Mouse (Mus musculus): ENCODE data around the gene Foxn3. TPM values are rescaled to one million over a fixed set of nuclear protein-coding genes. Genes with fewer than 3 reads are reported as not detected.
A peak's percentile ranks its signal among the peaks of the same experiment; 100 is the strongest.

The Foxn3 gene
- polyA plus RNA-seq (2012; rRNA removed), result 71.3 and 90.9 TPM in 2 replicates

DNA sequence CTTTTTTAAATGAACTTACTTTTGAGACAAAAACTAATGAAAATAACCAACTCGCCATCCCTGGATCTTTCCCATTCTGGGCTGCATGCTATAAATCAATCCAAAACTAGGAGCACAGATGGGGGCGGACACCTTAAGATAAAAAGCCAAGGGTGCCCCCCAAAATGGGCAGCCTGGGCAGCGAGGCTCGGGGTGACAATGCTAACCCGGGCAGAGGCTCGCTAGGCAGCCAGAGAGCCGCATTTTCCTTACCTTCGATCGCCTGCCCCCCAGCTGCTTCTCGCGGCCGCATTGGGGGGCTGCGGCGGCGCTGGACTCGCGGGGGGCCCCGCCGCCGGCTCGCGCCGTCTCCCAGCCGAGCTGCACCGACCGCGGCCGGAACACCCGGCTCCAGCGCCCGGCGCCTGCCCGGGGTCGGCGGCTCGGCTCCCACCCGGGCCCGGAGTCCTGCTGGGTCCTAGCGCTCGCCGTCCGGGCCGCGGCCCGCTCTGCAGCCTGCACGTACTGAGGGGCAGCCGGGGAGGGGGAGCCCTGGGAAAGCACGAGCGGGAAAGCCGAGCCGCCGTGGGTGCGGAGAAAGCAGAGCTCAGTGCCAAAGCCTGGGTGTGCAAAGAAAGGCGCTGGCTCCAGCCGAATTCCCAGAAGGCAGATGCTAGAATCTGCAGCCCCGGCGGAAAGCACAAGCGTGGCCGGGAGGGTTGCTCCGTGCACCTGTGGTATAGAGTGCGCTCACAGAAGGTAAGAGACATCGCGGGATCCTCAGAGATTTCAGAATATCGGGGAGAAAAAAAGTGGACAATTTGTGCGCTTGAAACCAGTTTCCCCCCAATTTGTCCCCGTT, at the start of gene Foxn3:
Foxn3 (minus strand) TSS at position 364 of the 841 bp plus-strand sequence.
- Histone ChIP-seq H3K4me1 (replicated peaks; ENCODE audit: control insufficient read depth, insufficient read depth, low read length) (peaks cover 17% of the 10 kb centered on the region), H3K4me3 (ENCODE audit: control insufficient read depth, insufficient read depth, low read length) (peak within 1 kb of the TSS; percentile 99), H3K36me3 (ENCODE audit: control insufficient read depth, insufficient read depth, low read length) (no peaks in the 10 kb centered on the region), H3K27me3 (ENCODE audit: control insufficient read depth, insufficient read depth, low read length) (no peaks in the 10 kb centered on the region), H3K27ac (ENCODE audit: control insufficient read depth, insufficient read depth, low read length) (peak within 1 kb of the TSS; percentile 75)
- TF ChIP-seq CTCF (IDR thresholded peaks at IDR 0.05; ENCODE audit: borderline replicate concordance, control insufficient read depth, extremely low read depth, insufficient read depth, low read length, poor library complexity) (0 out of 2 replicates have a peak, but pooled peaks have one; percentile 49), POLR2A (IDR thresholded peaks at IDR 0.05; ENCODE audit: control insufficient read depth, extremely low read depth, insufficient read depth, low read length, poor library complexity) (peak; percentile 77)
- WGBS, result under 1% methylated on average over 66 of the region's 66 CpGs
- DNase-seq, result peak; percentile 82

DNA sequence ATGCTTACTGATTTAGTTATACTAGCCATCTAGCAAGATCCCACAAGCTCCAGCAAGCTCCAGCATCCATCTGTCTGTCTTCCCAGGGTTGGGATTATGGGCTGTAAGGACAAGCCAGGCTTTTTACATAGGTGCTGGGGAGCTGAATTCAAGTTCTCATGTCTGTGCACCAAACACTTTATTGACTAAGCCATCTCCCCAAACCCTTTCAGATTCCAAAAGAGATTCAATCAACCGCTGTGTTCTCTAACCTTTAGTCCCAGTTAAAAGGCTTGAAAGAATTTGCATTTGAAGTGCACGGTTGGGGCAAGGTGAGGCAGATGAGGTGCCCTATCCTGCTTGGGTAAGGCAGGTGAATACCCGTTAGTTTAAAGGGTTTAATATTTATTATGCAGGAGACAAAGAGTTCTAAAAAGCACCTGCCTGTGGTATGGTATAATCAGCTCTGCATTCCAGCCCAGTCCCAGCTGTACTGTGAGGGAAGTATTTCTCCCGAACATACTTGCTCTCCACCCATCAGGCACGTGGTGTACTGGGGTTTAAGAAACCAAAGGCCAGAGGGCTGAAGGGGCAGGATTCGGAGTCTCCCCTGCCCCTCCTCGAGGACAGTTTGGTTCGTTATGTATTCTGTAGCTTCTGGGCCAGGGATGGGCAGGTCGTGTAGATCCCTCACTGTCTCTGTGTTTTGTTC, 48.9 kb upstream of the Foxn3 start:
- no peak overlapping the region for H3K27ac ChIP-seq (ENCODE audit: control insufficient read depth, insufficient read depth, low read length)
- no peak overlapping the region for H3K4me3 ChIP-seq (ENCODE audit: control insufficient read depth, insufficient read depth, low read length)

DNA sequence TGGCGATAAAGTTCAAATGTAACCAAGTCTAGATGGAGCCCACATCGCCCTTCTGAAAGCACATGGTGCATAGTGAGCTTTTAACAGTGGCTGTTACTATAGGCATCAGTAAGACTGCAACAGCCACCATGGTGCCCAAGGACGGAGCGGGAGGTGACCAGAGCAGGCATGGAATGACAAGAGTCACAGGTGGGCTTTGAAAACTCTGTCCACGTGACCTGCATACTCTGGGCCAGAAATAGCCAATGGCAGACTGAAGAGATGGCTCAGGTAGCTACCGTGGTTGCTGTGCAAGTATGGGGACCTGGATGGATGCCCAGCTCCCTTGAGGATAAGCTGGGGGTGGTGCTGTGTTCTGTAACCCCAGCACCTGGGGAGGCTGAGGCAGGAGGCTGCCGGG, 47.5 kb upstream of the Foxn3 start:
- no peak for DNase-seq
- Histone ChIP-seq H3K27ac (ENCODE audit: control insufficient read depth, insufficient read depth, low read length) (no peak overlapping the region), H3K4me1 (replicated peaks; ENCODE audit: control insufficient read depth, insufficient read depth, low read length) (peaks cover 18% of the 10 kb centered on the region), H3K36me3 (ENCODE audit: control insufficient read depth, insufficient read depth, low read length) (no peaks in the 10 kb centered on the region), H3K27me3 (ENCODE audit: control insufficient read depth, insufficient read depth, low read length) (no peaks in the 10 kb centered on the region), H3K4me3 (ENCODE audit: control insufficient read depth, insufficient read depth, low read length) (no peak overlapping the region)
- no peak for TF ChIP-seq POLR2A (IDR thresholded peaks at IDR 0.05; ENCODE audit: control insufficient read depth, extremely low read depth, insufficient read depth, low read length, poor library complexity)
- no peak for TF ChIP-seq CTCF (IDR thresholded peaks at IDR 0.05; ENCODE audit: borderline replicate concordance, control insufficient read depth, extremely low read depth, insufficient read depth, low read length, poor library complexity)
- 93% methylated on average over 7 of the region's 7 CpGs for WGBS

More for the DNA sequence above, 48.9 kb upstream of the Foxn3 start:
- DNase-seq, result no peak
- Histone ChIP-seq H3K36me3 (ENCODE audit: control insufficient read depth, insufficient read depth, low read length) (no peaks in the 10 kb centered on the region), H3K4me1 (replicated peaks; ENCODE audit: control insufficient read depth, insufficient read depth, low read length) (peaks cover 15% of the 10 kb centered on the region), H3K27me3 (ENCODE audit: control insufficient read depth, insufficient read depth, low read length) (no peaks in the 10 kb centered on the region)
- 91% methylated on average over 9 of the region's 9 CpGs for WGBS
- TF ChIP-seq CTCF (IDR thresholded peaks at IDR 0.05; ENCODE audit: borderline replicate concordance, control insufficient read depth, extremely low read depth, insufficient read depth, low read length, poor library complexity), result no peak
- TF ChIP-seq POLR2A (IDR thresholded peaks at IDR 0.05; ENCODE audit: control insufficient read depth, extremely low read depth, insufficient read depth, low read length, poor library complexity), result no peak

DNA sequence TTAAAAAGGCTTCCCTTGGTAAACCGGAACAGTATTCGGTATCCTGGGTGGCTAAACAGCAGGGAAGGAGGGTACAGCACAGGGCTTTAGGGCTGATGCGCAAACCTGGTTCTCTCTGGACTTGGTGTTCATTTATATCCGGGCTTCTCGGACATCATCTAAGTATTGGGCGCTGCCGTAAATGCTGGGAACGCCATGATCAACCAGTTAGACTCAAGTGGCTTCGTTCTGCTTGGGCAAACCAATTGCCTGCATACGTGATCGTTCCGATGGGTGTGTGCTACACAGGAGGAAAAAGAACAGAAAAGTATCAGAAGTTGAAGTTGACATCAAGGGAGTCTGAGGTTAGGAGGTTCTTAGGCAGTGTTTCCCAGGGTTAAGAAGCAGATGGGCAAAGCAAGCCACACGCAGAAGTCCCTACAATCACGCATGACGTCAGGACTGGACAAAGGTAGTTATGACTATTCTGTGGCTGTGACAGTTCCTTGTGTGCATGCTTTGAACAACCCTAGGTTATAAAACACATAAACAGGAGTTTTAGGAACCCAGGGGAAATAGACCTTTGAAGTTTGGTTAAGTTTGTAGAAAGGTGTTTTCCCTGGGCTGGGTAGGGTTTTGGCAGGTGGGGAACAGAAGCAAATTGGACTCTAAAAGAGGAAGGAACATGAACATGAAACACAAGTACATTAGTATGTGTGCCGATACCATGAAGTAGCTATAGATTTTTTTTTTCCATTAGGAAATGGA, 46.9 kb upstream of the Foxn3 start:
- 88% methylated on average over 16 of the region's 16 CpGs for WGBS
- H3K27me3 ChIP-seq (ENCODE audit: control insufficient read depth, insufficient read depth, low read length), result no peaks in the 10 kb centered on the region
- no peak for DNase-seq
- TF ChIP-seq CTCF (IDR thresholded peaks at IDR 0.05; ENCODE audit: borderline replicate concordance, control insufficient read depth, extremely low read depth, insufficient read depth, low read length, poor library complexity) (no peak), POLR2A (IDR thresholded peaks at IDR 0.05; ENCODE audit: control insufficient read depth, extremely low read depth, insufficient read depth, low read length, poor library complexity) (0 out of 2 replicates have a peak, but pooled peaks have one; percentile 9)
- no peak overlapping the region for H3K27ac ChIP-seq (ENCODE audit: control insufficient read depth, insufficient read depth, low read length)
- H3K4me3 ChIP-seq (ENCODE audit: control insufficient read depth, insufficient read depth, low read length), result no peak overlapping the region
- H3K36me3 ChIP-seq (ENCODE audit: control insufficient read depth, insufficient read depth, low read length), result no peaks in the 10 kb centered on the region
- H3K4me1 ChIP-seq (replicated peaks; ENCODE audit: control insufficient read depth, insufficient read depth, low read length), result peaks cover 18% of the 10 kb centered on the region

DNA sequence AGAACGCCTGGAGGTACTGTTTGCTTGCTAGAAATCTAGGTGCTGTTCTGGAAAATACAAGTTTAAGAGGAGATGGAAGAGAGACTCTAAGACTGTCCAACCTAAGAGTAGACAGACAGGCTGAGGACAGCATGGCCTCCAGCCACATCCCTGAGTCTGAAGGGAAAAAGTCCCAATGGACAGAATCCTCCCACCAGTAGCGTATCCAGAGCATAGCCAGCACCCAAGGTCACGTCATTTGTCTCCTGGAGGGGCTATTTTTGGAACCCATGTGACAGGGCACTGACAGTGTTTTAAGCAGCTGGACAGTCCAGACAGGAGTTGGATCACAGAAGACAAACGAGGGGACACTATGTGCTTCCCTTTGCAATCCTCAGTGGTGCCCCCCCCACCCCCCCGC, 46.3 kb upstream of the Foxn3 start:
- Histone ChIP-seq H3K36me3 (ENCODE audit: control insufficient read depth, insufficient read depth, low read length) (no peaks in the 10 kb centered on the region), H3K27me3 (ENCODE audit: control insufficient read depth, insufficient read depth, low read length) (no peaks in the 10 kb centered on the region), H3K4me1 (replicated peaks; ENCODE audit: control insufficient read depth, insufficient read depth, low read length) (peaks cover 18% of the 10 kb centered on the region), H3K4me3 (ENCODE audit: control insufficient read depth, insufficient read depth, low read length) (no peak overlapping the region), H3K27ac (ENCODE audit: control insufficient read depth, insufficient read depth, low read length) (no peak overlapping the region)
- TF ChIP-seq CTCF (IDR thresholded peaks at IDR 0.05; ENCODE audit: borderline replicate concordance, control insufficient read depth, extremely low read depth, insufficient read depth, low read length, poor library complexity) (no peak), POLR2A (IDR thresholded peaks at IDR 0.05; ENCODE audit: control insufficient read depth, extremely low read depth, insufficient read depth, low read length, poor library complexity) (0 out of 2 replicates have a peak, but pooled peaks have one; percentile 0)
- 93% methylated on average over 5 of the region's 5 CpGs for WGBS
- no peak for DNase-seq

Data from thymus, adult 2 months (tissue).